Mouse (Mus musculus): Measurements from ENCODE around the gene Vmn1r168. TPM values are rescaled to one million over a fixed set of nuclear protein-coding genes. Genes with fewer than 3 reads are reported as not detected.
"Not testable (repeated sequence)": the region's sequence is repeated elsewhere in the genome, so short reads cannot be mapped to it uniquely, and the experiment has no call there.

Gene Vmn1r168
- polyA plus RNA-seq (2012; rRNA removed) = not detected in 2 replicates
- not detected in 2 replicates for polyA plus RNA-seq (2014; fragmentation: Nextera tagmentation; extraction: Ambion mirVana)

DNA sequence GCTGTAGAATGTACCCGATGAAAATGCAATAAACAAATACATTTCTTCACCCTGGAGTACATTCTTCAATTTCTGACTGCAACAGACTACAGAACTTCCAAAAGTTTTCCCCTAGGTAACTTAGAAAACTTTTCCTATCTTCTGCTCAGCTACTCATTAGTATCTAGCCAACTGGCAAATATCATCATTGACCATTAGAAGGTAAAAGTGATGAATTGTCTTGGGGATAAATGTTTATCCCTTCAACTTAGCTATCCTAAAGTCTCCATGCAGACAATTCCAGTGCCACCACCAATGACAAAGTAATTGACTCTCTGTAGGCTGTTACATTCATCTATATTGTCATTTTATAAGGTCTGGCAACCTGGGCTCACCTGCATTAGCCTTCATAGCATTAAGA, at the start of gene Vmn1r168:
Gene Vmn1r168 (plus strand): TSS at position 301 of the 400 bp plus-strand sequence.
- not testable (repeated sequence) for DNase-seq (ENCODE audit: low read depth in 3 of 3, low spot score in 3 of 3); ATAC-seq (ENCODE audit: insufficient read depth); H3K9ac ChIP-seq (replicated peaks); H3K36me3 ChIP-seq (replicated peaks; ENCODE audit: control insufficient read depth, insufficient read depth, low read depth); H3K9me3 ChIP-seq (ENCODE audit: control insufficient read depth, low read length); H3K4me1 ChIP-seq (replicated peaks; ENCODE audit: control insufficient read depth in 2 of 2, insufficient read depth in 2 of 2, low read length in 1 of 2); H3K4me2 ChIP-seq (ENCODE audit: low read depth); H3K27ac ChIP-seq; H3K4me3 ChIP-seq (ENCODE audit: insufficient read depth in 1 of 2, low read depth in 2 of 2, low read length in 2 of 2); H3K27me3 ChIP-seq (ENCODE audit: control insufficient read depth, insufficient read depth, low read length)
- no CpG with 5 or more reads among the region's 1 CpGs for WGBS (ENCODE audit: insufficient replicate concordance)

DNA sequence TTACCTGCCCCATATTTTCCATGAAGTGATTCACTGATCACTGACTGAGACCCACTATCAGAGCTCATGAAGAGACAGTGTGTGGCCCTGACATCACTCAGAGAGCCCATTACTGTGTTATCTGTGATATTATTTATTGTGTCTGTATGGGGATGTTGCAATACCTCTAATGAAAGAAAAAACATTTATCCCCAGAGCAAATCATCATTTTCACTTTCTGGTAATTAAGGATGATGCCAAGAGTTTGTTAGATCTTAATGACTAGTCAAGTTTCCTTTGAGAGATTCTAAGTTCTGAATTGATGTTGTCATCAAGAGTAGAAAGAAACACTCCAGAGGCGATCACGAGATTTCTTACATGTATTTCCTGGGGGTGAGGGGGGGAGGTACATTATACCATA, 32.4 kb upstream of the Vmn1r168 start, which contains the start of gene Vmn1r167:
Gene Vmn1r167 (minus strand): TSS at position 101 of the 400 bp plus-strand sequence.
- DNase-seq (ENCODE audit: low read depth in 3 of 3, low spot score in 3 of 3); ATAC-seq (ENCODE audit: insufficient read depth); H3K4me1 ChIP-seq (replicated peaks; ENCODE audit: control insufficient read depth in 2 of 2, insufficient read depth in 2 of 2, low read length in 1 of 2); H3K27ac ChIP-seq; H3K9me3 ChIP-seq (ENCODE audit: control insufficient read depth, low read length); H3K9ac ChIP-seq (replicated peaks); H3K4me2 ChIP-seq (ENCODE audit: low read depth); H3K4me3 ChIP-seq (ENCODE audit: insufficient read depth in 1 of 2, low read depth in 2 of 2, low read length in 2 of 2); H3K36me3 ChIP-seq (replicated peaks; ENCODE audit: control insufficient read depth, insufficient read depth, low read depth); H3K27me3 ChIP-seq (ENCODE audit: control insufficient read depth, insufficient read depth, low read length): not testable (repeated sequence)
- WGBS (ENCODE audit: insufficient replicate concordance) = 68% methylated on average over 2 of the region's 2 CpGs

DNA sequence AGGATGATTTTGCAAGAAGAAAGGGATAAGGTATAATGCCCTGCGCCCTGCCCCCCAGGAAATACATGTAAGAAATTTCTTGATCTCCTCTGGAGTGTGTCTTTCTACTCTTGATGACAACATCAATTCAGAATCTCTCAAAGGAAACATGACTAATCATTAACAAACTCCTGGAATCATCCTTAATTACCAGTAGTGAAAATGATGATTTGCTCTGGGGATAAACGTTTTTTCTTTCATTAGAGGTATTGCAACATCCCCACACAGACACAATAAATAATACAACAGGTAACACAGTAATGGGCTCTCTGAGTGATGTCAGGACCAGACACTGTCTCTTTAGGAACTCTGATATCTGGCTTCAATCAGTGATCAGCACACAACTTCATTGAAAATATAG, 35.7 kb downstream of the Vmn1r168 start, which contains the start of gene Vmn1r169:
Gene Vmn1r169 (plus strand): TSS at position 301 of the 400 bp plus-strand sequence.
- not testable (repeated sequence) for H3K27me3 ChIP-seq (ENCODE audit: control insufficient read depth, insufficient read depth, low read length); H3K4me1 ChIP-seq (replicated peaks; ENCODE audit: control insufficient read depth in 2 of 2, insufficient read depth in 2 of 2, low read length in 1 of 2); DNase-seq (ENCODE audit: low read depth in 3 of 3, low spot score in 3 of 3); H3K9me3 ChIP-seq (ENCODE audit: control insufficient read depth, low read length); H3K27ac ChIP-seq; H3K36me3 ChIP-seq (replicated peaks; ENCODE audit: control insufficient read depth, insufficient read depth, low read depth); H3K4me3 ChIP-seq (ENCODE audit: insufficient read depth in 1 of 2, low read depth in 2 of 2, low read length in 2 of 2); H3K4me2 ChIP-seq (ENCODE audit: low read depth); H3K9ac ChIP-seq (replicated peaks); ATAC-seq (ENCODE audit: insufficient read depth)
- 41% methylated on average over 1 of the region's 2 CpGs for WGBS (ENCODE audit: insufficient replicate concordance)

Other genes with a start within 250 kb of the Vmn1r168 start
- gene Nlrp4e, start 238.5 kb upstream of the Vmn1r168 start, polyA plus RNA-seq (2012; rRNA removed) = not detected in 2 replicates
- not detected in 2 replicates for gene Nlrp4e, start 238.5 kb upstream of the Vmn1r168 start, polyA plus RNA-seq (2014; fragmentation: Nextera tagmentation; extraction: Ambion mirVana)
- not detected in 2 replicates for gene Nlrp5, start 153.8 kb upstream of the Vmn1r168 start, polyA plus RNA-seq (2012; rRNA removed)
- not detected in 2 replicates for gene Nlrp5, start 153.8 kb upstream of the Vmn1r168 start, polyA plus RNA-seq (2014; fragmentation: Nextera tagmentation; extraction: Ambion mirVana)
- gene Vmn1r167, start 32.5 kb upstream of the Vmn1r168 start, polyA plus RNA-seq (2012; rRNA removed) = not detected in 2 replicates
- gene Vmn1r167, start 32.5 kb upstream of the Vmn1r168 start, polyA plus RNA-seq (2014; fragmentation: Nextera tagmentation; extraction: Ambion mirVana) = not detected in 2 replicates
- not detected in 2 replicates for gene Vmn1r169, start 35.8 kb downstream of the Vmn1r168 start, polyA plus RNA-seq (2012; rRNA removed)
- gene Vmn1r169, start 35.8 kb downstream of the Vmn1r168 start, polyA plus RNA-seq (2014; fragmentation: Nextera tagmentation; extraction: Ambion mirVana) = not detected in 2 replicates
- not detected in 2 replicates for gene Vmn1r170, start 66.4 kb downstream of the Vmn1r168 start, polyA plus RNA-seq (2012; rRNA removed)
- not detected in 2 replicates for gene Vmn1r170, start 66.4 kb downstream of the Vmn1r168 start, polyA plus RNA-seq (2014; fragmentation: Nextera tagmentation; extraction: Ambion mirVana)
- gene Vmn1r171, start 91.0 kb downstream of the Vmn1r168 start, polyA plus RNA-seq (2012; rRNA removed) = not detected in 2 replicates
- gene Vmn1r171, start 91.0 kb downstream of the Vmn1r168 start, polyA plus RNA-seq (2014; fragmentation: Nextera tagmentation; extraction: Ambion mirVana) = not detected in 2 replicates
- not detected in 2 replicates for gene Vmn1r172, start 118.6 kb downstream of the Vmn1r168 start, polyA plus RNA-seq (2012; rRNA removed)
- gene Vmn1r172, start 118.6 kb downstream of the Vmn1r168 start, polyA plus RNA-seq (2014; fragmentation: Nextera tagmentation; extraction: Ambion mirVana) = not detected in 2 replicates
- not detected in 2 replicates for gene Vmn1r173, start 161.0 kb downstream of the Vmn1r168 start, polyA plus RNA-seq (2012; rRNA removed)
- not detected in 2 replicates for gene Vmn1r173, start 161.0 kb downstream of the Vmn1r168 start, polyA plus RNA-seq (2014; fragmentation: Nextera tagmentation; extraction: Ambion mirVana)
- not detected in 2 replicates for gene Vmn1r174, start 212.5 kb downstream of the Vmn1r168 start, polyA plus RNA-seq (2012; rRNA removed)
- not detected in 2 replicates for gene Vmn1r174, start 212.5 kb downstream of the Vmn1r168 start, polyA plus RNA-seq (2014; fragmentation: Nextera tagmentation; extraction: Ambion mirVana)

Measured in liver, embryonic 14.5 days (tissue).